Mouse (Mus musculus): ENCODE results near the gene Atp2b4. TPM values are rescaled to one million over a fixed set of nuclear protein-coding genes. Genes with fewer than 3 reads are reported as not detected.

The Atp2b4 gene
- polyA plus RNA-seq (2012) = 45.4 and 53.5 TPM in 2 replicates

DNA sequence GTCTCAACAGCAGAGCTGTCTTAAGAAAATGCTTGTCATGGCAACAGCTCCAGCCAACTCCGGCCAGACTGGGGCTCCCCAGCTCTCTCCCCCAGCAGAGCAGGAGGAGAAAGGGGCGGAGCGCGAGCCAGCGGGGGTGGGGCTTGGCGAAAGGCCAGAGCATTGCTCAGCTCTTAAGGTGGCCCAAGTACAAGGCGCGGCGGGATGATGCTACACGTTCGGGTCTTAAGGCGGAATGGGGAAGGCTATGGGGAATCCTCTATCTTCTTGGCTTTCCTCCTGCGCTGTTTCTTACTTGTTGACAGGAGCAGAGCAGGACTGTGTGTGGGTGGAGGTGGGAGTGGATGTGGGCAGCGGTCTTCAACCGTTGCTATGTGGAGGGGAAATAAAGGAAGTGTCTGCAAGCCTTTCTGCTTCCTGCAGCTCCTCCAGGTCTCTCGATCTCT, at the start of gene Atp2b4:
TSS of gene Atp2b4 (minus strand) at position 94 of the 446 bp plus-strand sequence.
- TF ChIP-seq GATA1 (IDR thresholded peaks at IDR 0.05; ENCODE audit: low read length) = no peak

DNA sequence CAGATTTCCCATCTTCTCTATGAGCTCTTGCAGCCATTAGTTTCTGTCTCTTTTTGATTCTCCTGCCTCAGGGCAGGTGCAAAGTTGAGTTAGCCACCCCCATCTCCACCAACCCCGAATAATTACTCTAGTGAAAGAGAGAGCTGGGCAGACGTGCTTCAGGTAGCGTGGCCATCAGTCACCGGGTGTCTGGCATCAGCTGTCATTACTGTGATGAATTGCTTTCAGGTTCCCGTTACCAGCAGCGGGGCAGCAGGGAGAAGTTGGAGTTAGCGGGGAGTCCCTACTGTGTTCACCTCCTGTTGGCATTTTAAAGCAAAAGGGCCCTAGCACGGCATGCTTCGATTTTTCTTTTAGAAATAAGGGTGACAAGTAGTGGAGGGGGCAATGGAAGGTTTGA, 43.9 kb upstream of the Atp2b4 start:
- no peak for TF ChIP-seq GATA1 (IDR thresholded peaks at IDR 0.05; ENCODE audit: low read length)

DNA sequence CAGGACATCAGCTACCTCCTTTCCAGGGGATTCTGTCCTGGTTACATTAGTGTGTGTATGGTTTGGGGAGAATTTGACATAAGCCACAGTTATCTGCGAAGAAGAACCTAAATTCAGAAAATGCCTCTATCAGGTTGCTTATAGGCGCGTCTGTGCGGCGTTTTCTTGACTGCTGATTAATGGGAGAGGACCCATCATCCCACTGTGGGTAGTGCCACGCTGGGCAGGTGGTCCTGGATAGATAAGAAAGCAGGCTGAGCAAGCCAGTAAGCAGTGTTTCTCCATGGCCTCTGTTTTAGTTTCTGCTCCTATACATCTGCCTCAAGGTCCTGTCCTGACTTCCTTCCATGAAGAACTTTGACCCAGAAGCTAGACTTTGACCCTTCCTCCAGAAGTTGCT, 43.1 kb upstream of the Atp2b4 start:
- TF ChIP-seq GATA1 (IDR thresholded peaks at IDR 0.05; ENCODE audit: low read length) = no peak

DNA sequence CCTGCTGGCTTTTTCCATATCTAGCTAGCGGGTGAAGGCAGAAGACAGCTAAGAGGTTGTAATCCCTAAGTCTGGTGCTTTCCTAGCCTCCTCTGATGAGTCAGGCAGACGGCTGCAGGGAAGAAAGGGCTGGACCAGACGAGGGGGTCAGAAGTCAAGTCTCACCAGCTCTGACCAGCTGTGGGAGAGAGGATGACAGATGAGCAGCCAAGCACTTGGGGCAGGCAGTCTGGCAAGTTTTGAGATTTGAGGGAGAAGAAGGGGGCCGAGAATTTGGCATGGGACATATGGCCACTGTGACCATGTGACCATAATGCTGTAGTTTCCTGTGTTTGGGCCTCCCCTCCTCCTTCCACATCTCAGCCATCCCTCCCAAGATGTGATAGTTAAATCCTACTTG, 42.5 kb upstream of the Atp2b4 start:
- no peak for TF ChIP-seq GATA1 (IDR thresholded peaks at IDR 0.05; ENCODE audit: low read length)

DNA sequence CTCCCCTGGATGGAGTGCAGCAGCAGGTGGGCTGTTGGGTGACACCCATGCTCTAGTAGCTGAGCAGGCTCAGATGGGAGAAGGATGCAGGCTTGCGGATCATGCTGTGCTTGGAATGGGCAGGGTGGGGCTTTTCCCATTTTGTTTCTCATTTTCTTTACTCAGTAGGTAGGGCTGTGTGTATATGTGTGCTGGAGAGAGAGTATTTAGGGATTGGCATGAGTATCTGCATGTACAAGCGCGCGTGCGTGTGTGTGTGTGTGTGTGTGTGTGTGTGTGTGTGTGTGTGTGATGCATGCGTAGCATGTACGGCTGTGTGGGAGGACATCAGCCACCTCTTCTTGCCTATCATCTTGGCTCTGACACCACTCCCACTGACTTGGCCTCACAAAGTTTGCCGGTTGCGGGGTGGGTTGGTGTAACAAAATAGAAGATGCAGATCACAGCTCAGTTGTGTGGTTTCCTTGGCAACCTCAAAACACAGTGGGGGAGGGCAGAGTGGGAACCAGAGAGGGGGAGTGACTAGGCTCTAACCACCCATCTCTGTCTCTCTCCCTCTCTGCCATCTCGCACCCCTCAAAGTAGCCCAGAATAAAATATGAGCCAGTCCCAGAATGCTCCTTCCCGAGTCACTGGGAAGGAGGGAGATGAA, 41.4 kb upstream of the Atp2b4 start:
- TF ChIP-seq GATA1 (IDR thresholded peaks at IDR 0.05; ENCODE audit: low read length) = no peak

DNA sequence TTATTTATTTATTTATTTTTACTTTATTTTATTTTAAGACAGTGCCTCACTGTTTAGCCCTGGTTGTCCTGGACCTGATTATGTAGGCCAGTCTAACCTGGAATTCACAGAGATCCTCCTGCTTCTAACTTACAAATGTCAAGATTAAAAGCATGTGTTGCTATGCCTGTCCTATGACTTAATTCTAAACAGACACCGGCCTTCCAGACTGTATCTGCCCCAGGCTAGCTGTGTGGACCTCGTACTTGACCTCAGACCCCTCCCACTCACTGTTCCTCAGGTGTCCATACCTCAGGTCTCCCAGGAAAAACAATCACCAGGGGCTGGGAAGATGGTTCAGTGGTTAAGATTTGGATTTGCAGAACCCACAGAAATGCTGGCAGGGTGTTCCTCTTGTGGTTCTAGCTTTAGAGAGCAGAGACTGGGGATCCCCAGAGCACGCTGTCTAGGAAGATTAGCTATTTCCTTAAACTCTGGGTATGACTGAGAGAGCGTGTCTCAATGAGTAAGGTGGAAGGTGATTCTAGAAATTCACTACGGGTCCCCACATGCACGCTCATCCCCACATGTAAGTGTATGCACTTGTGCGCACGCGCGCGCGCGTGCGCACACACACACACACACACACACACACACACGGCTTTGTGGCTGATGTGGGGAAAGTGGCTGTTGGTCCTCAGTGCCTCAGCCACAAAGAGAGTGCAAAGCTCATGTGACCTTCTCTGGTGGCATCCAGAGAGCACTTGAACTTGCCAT, 40.5 kb upstream of the Atp2b4 start:
- no peak for TF ChIP-seq GATA1 (IDR thresholded peaks at IDR 0.05; ENCODE audit: low read length)

DNA sequence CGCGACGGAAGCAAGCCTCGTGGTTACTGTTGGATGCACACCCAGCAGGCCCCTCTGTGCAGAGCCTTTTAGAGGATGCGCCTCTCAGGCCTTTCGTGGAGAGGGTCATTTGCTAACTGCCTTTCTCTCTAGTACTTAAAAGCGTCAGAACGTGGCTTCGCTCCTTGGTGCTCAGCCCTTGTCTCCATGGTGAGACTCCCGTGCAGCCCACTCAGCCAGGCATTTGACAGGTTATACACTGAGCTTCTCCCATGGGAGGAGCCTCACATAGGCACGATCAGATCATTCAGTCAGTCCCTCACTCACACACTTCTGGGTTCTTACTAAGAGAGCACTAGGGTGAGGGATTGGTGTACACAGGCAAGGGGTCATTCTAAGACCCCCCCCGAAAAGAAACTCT, 39.7 kb upstream of the Atp2b4 start:
- no peak for TF ChIP-seq GATA1 (IDR thresholded peaks at IDR 0.05; ENCODE audit: low read length)

DNA sequence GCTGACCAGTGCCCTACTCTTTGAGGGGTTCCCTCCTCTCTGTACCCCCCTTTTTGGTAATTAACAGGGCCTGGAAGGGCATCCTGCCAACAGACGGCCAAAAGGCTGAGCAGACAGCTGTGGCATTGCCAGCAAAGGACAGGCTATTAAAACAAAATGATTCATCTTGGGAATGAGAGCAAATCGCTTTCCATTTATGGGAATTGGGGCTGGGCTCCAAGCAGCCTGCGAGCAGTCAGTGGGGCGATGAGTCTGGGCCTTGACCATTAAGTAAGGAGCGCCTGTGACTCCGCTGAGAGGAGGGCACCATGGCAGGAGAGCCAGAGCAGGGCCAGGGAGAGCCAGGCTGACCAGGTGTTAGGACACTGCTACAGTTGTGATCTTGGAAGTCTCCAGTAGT, 33.5 kb upstream of the Atp2b4 start:
- no peak for TF ChIP-seq GATA1 (IDR thresholded peaks at IDR 0.05; ENCODE audit: low read length)

DNA sequence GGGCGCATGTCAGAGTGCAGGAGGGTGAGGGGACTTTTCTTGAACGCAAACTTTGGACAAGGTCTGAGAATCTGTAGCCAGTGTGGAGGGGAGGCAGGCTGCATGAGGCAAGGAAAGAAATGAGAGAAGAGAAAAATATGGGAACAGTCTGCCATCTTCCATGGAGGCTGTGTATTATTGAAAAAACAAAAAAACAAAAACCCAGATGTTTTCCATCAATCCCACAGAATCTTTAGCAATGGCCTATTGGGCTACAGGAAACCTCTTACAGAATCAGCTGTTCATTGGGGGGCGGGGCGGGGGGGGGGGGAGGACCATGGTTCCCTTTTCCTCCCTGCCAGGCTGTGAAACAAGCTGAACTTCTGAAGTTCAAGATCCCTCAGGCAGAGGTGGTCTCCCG, 31.9 kb upstream of the Atp2b4 start:
- TF ChIP-seq GATA1 (IDR thresholded peaks at IDR 0.05; ENCODE audit: low read length) = no peak

DNA sequence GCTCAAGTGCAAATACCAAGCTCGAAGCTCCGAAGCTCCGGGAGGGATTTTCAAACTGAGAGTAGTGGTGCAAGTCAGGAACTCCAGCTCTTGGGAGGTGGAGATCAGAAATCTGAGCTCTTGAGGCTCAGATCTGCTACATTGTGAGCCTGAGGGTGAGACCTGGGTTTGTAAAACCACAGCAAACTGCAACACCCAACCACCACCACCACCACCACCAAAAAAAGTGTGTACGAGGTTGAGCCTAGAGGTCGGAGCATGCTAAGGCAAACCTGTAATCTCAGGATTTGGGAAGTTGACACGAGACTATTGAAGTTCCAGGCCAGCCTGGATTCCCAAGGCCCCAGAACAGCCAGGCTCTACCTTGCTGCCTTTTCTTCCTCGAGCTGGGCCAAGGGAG, 25.4 kb upstream of the Atp2b4 start:
- no peak for TF ChIP-seq GATA1 (IDR thresholded peaks at IDR 0.05; ENCODE audit: low read length)

DNA sequence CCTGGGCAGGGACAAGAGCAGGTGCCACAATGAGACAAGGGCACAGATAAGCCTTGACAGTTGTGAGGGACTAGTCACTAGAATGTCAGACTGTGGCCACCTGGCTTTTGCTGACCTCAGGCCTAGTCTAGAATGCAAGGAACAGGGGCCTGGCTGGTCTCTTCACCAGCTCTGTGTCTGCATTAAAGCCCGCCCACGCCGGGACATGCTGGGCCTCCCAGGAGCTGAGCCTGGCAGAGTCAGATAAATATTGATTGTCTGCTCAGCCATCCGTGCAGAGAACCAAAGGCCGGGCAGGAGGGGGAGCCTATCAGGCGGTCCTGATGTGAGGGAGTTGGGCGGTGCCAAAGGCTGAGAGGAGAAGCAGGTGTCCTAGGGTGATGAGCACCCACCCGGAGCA, 24.7 kb upstream of the Atp2b4 start:
- TF ChIP-seq GATA1 (IDR thresholded peaks at IDR 0.05; ENCODE audit: low read length) = peak; percentile 79

DNA sequence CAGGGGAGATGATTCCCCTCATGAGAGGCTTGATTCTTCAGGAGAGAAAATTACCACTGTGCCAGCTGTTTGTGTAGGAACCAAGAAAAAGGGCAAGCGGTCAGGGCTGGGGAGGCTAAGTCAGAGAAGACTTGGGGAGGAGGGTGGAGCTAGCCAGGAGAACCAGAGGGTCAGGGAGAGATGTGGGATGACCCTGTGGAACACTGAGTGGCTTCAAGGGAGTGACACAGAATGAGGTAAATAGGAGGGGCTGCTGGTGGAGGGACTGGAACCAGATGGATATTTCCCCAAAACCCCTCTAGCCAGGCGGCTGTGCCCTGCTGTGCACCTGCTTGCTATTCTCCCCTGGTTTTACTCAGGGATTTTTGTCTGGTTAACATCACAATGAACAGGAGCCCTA, 24.3 kb upstream of the Atp2b4 start:
- TF ChIP-seq GATA1 (IDR thresholded peaks at IDR 0.05; ENCODE audit: low read length) = no peak

DNA sequence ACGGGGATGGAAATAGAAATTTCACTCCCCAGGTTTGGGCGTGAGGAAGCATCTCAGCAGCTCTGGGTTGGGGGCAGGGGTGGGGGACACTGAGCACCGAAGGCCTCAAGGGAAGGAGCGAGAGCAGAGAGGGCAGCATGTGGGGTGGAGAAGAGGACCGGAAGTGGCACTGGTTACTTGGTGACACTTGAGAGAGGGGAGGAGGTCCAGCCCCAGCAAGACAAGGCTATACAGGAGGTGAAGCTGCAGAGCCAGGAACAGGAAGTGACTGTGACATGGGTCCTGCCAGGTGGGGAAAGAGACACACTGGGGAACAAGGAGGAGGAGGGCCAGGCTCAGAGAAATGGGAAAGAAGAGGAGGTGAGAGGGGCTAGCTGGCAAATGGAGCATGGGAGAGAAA, 20.3 kb upstream of the Atp2b4 start:
- TF ChIP-seq GATA1 (IDR thresholded peaks at IDR 0.05; ENCODE audit: low read length) = no peak

DNA sequence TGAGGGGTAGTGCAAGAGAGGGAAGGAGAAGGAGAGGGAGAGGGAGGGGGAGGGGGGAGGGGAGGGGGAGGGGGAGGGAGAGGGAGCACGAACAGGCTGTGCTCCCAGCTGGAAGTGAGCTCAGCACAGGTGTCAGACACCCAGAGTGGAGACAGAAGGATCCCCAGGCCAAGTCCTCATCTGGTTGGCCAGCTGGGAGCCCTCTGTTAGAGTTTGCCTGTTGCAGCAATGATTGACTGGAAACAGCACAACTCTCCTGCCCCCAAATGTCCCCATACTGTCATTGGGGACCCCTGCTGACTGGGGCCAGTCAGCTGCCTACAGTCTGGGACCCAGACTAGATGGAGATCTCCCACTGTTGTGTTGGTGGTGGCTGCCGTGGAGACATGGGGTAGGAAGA, 19.3 kb upstream of the Atp2b4 start:
- TF ChIP-seq GATA1 (IDR thresholded peaks at IDR 0.05; ENCODE audit: low read length) = no peak

DNA sequence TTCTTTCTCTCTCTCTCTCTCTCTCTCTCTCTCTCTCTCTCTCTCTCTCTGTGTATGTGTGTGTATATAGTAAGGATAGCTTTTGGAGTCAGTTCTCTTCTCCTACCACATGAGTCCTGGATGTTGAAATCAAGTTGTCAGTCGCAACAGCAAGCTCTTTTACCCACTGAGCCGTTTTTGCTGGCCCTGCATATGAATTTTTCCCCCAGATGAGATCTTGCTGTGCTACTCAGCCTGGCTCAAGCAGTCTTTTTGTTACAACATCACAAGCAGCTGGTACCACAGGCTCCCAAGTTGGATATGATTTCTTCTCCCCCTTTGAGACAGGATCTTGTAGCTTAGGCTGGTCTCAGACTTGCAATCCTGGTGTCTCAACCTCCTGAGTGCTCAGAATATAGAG, 17.7 kb upstream of the Atp2b4 start:
- TF ChIP-seq GATA1 (IDR thresholded peaks at IDR 0.05; ENCODE audit: low read length) = no peak

DNA sequence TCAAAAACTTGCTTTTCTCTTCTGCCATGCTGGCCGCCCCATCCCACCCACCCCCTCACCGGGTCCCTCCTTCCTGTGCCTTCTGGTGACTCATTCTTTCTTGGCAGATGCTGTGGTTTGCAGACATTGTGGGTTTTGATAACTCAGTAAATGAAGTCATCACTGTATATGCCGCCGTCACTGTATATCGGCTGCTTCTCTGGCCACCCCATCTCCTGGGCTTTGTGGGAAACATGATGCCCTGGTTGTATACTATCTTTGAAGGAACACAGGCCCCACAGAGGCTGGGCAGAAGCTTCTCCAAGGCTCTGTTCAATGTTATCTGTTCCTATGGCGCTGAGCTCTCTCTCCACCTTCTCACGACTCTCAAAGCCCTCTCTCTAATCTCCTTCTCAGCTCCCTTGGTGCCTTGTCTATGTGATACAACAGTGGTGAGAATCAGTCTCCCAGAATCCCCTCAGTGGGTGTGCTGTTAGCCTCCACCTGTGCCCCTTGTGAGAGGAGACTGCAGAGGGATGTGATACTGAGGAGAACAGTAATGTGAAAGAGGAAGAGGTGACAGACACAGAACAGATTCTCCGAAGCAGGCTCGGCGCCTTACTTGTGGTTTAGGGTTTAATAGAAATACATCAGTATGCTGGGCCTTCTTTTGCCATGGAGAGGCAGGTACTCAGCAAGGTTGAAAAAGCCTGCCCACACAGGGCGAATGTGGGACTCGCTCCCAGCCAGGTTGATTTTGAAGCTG, 15.1 kb upstream of the Atp2b4 start:
- peak; percentile 86 for TF ChIP-seq GATA1 (IDR thresholded peaks at IDR 0.05; ENCODE audit: low read length)

Data from G1E-ER4 (cell line).